Mouse (Mus musculus) lung, postnatal 0 days (tissue): ENCODE results near the gene Wscd1. TPM values are rescaled to one million over a fixed set of nuclear protein-coding genes. Genes with fewer than 3 reads are reported as not detected.

ENCODE experiments used
- ATAC-seq: fragments of 200-750 bp; cut with Nextera tagmentation; 2 replicates; pipeline ENCODE4 v1.8.0; 2017; ENCODE audit warnings: moderate library complexity
- DNase-seq: peaks from one replicate; pipeline ENCODE4 v3.0.0-alpha.2; 2016; ENCODE audit warnings: low spot score
- H3K27ac ChIP-seq: fragments of 300-500 bp; sonication (generic); 2 replicates; pipeline ENCODE4 v1.5.1; 2014; ENCODE audit warnings: antibody characterized with exemption, mild to moderate bottlenecking, low read length, mixed read lengths
- H3K27me3 ChIP-seq: fragments of 300-500 bp; sonication (generic); replicated peaks from 2 replicates; pipeline ENCODE4 v1.6.1; 2014; ENCODE audit warnings: low read length, mixed read lengths; ENCODE audit not compliant: insufficient read depth
- H3K36me3 ChIP-seq: fragments of 300-500 bp; sonication (generic); 2 replicates; pipeline ENCODE4 v1.6.1; 2014; ENCODE audit warnings: low read length, mixed read lengths; ENCODE audit not compliant: insufficient read depth
- H3K4me1 ChIP-seq: fragments of 300-500 bp; sonication (generic); 2 replicates; pipeline ENCODE4 v1.6.1; 2014; ENCODE audit warnings: antibody characterized with exemption, low read depth, low read length, mixed read lengths; ENCODE audit not compliant: insufficient read depth
- H3K4me2 ChIP-seq: fragments of 300-500 bp; sonication (generic); replicated peaks from 2 replicates; pipeline ENCODE4 v1.6.1; 2014; ENCODE audit warnings: low read depth, mild to moderate bottlenecking, low read length, moderate library complexity, mixed read lengths
- H3K4me3 ChIP-seq: fragments of 300-500 bp; sonication (generic); 2 replicates; pipeline ENCODE4 v1.5.1; 2014; ENCODE audit warnings: low read depth, low read length
- H3K9ac ChIP-seq: fragments of 300-500 bp; sonication (generic); replicated peaks from 2 replicates; pipeline ENCODE4 v1.6.1; 2014; ENCODE audit warnings: low read depth, mild to moderate bottlenecking
- H3K9me3 ChIP-seq: fragments of 300-500 bp; sonication (generic); 2 replicates; pipeline ENCODE4 v1.6.1; 2016; ENCODE audit warnings: low read length, mixed read lengths
- CTCF ChIP-seq: IDR thresholded peaks from 2 replicates; pipeline ENCODE4 v1.5.1; 2016; ENCODE audit warnings: antibody characterized with exemption, mild to moderate bottlenecking
- EP300 ChIP-seq: IDR thresholded peaks from 2 replicates; pipeline ENCODE4 v1.6.1; 2016; ENCODE audit warnings: antibody characterized with exemption, mild to moderate bottlenecking, control low read depth
- WGBS: fragments of 180-500 bp; shearing (Covaris S2); extraction: QIAGEN DNeasy Blood & Tissue Kit; methylation state at CpG from one replicate; pipeline ENCODE4 v1.1.7; 2014; 5-methylcytosine and 5-hydroxymethylcytosine counted together
- polyA plus RNA-seq: library from polyadenylated mRNA; unstranded; fragments of >200 nt; fragmentation: Nextera tagmentation; extraction: Ambion mirVana; gene quantifications from 2 replicates; pipeline ENCODE4 v1.2.1, GENCODE M21; 2015

Wscd1 gene
- 14.6 and 15.4 TPM in 2 replicates for polyA plus RNA-seq

DNA sequence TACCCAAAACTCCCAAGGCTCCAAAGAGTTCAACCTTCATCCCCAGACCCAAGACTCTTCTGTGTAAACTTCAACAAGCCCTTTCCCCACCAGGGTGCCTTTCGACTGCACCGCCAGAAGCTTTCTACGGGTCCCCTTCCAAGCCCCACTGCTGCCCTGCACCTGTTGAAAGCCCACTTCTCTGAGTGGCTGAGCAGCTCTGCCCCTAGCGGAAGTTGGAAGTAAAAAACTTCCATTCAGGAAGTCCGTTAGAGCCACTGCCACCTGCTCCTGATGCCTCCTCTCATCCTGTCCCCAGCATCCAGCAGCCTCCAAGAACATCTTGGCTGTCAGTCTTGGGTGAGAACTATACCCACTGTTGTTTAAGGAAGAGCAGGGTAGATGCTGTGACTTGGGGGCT lies at the start of gene Wscd1:
Gene Wscd1 (plus strand): TSS at position 250 of the 400 bp plus-strand sequence.
- Histone ChIP-seq H3K4me3 (peak within 1 kb of the TSS; percentile 41), H3K27ac (no peak within 1 kb of the TSS)

DNA sequence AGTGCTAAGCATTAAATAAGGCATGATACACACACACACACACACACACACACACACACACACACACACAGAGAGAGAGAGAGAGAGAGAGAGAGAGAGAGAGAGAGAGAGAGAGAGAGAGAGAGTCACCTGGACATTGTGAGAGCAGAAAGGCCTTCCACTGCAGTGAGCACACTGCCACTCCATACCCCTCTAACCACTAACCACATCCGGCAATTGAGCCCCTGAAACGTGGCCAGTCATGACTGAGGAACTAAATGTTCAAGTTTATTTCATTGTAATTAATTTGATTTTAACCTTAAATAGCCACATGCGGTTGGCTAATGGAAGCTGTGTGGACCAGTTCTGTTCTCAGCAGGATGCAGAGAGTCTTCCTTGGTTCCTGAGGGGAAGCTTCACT lies 21.7 kb upstream of the Wscd1 start:
- no peak overlapping the region for H3K4me2 ChIP-seq
- H3K9me3 ChIP-seq: no peaks in the 10 kb centered on the region
- DNase-seq (no peak), ATAC-seq (no peak)
- TF ChIP-seq EP300 (no peak), CTCF (no peak)
- H3K9ac ChIP-seq: no peak overlapping the region
- H3K4me1 ChIP-seq: no peaks in the 10 kb centered on the region
- H3K27me3 ChIP-seq: no peaks in the 10 kb centered on the region
- H3K27ac ChIP-seq: no peak overlapping the region
- H3K36me3 ChIP-seq: no peaks in the 10 kb centered on the region
- no peak overlapping the region for H3K4me3 ChIP-seq
- WGBS: 80% methylated on average over 3 of the region's 3 CpGs

More for the DNA sequence above, at the start of gene Wscd1:
- no peaks in the 10 kb centered on the region for H3K36me3 ChIP-seq
- H3K27me3 ChIP-seq: peaks cover 19% of the 10 kb centered on the region; the same call in 1 of the 2 replicates
- WGBS: 15% methylated on average over 5 of the region's 5 CpGs
- DNase-seq (no peak), ATAC-seq (no peak)
- H3K9me3 ChIP-seq: no peaks in the 10 kb centered on the region
- H3K4me2 ChIP-seq: peak within 1 kb of the TSS; percentile 60
- no peaks in the 10 kb centered on the region; the same call in 1 of the 2 replicates for H3K4me1 ChIP-seq
- peak; percentile 60 for TF ChIP-seq CTCF
- no peak for TF ChIP-seq EP300
- no peak within 1 kb of the TSS for H3K9ac ChIP-seq

DNA sequence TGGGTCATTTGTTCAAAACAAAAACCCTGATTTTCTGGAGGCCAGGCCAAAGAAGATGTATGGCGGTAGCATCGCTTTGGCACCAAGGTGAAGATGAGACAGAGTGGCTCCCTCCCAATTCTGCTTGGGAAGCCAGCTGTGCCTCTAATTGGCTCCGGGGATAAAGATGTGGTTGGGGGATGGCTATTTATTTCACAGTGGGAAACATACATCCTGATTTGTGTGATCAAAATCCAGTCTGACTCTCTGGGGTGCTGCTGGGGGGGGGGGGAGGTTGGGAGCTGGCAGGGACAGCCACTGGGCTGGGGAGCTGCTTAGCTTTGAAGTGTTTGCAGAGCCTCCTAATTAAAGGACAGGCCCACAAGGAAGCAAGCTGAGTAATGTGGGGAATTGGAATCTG lies 20.4 kb upstream of the Wscd1 start:
- no peak overlapping the region for H3K4me3 ChIP-seq
- no peaks in the 10 kb centered on the region for H3K4me1 ChIP-seq
- no peak overlapping the region for H3K9ac ChIP-seq
- no peaks in the 10 kb centered on the region for H3K9me3 ChIP-seq
- DNase-seq: no peak
- H3K4me2 ChIP-seq: no peak overlapping the region
- no peak overlapping the region for H3K27ac ChIP-seq
- H3K36me3 ChIP-seq: no peaks in the 10 kb centered on the region
- no peak for ATAC-seq
- TF ChIP-seq CTCF (no peak), EP300 (no peak)
- 76% methylated on average over 3 of the region's 3 CpGs for WGBS
- no peaks in the 10 kb centered on the region for H3K27me3 ChIP-seq

DNA sequence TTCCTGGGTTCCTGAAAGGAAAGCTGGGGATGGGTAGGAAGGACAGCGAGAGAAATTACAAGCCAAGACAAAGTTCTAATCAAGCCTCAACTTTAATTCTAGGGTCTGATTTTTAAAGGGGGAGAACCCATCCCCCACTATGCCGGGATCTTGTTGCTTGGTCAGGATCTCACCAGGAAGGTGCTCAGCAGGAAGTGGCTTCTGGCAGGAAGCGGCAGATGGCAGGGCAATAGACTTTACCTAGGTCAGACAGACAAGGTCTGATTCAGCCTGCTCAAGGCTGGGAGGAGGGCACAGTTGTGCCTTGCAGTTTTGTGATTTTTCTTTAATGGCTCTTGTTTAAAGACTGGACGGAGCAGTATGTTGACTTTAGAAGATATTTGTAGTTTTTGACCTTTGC lies 15.9 kb upstream of the Wscd1 start:
- H3K4me3 ChIP-seq: no peak overlapping the region
- no peaks in the 10 kb centered on the region for H3K27me3 ChIP-seq
- H3K9ac ChIP-seq: no peak overlapping the region
- no peaks in the 10 kb centered on the region for H3K9me3 ChIP-seq
- WGBS: 44% methylated on average over 4 of the region's 4 CpGs
- H3K4me2 ChIP-seq: no peak overlapping the region
- ATAC-seq (no peak), DNase-seq (no peak)
- H3K36me3 ChIP-seq: no peaks in the 10 kb centered on the region
- TF ChIP-seq EP300 (no peak), CTCF (no peak)
- no peak overlapping the region for H3K27ac ChIP-seq
- no peaks in the 10 kb centered on the region for H3K4me1 ChIP-seq

DNA sequence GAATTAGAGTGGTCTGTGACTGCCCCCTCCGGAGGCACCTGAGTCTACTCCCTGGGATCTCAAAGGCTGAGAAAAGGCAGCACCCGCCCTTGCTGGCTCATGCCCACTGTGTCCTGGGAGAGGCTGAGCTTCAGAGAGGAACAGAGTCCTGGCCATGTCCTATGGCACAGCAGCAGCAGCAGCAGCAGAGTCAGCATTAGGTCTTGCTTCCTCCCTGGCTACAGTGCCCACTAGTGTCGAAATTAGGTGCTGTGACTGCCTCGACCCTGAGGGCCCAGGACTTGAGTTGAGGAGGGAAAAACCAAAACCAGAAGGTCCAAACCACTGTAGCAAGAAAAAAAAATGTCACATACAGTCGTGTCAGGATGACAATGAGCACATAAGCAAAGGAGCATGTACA lies 12.6 kb upstream of the Wscd1 start:
- ATAC-seq (no peak; the same call in 1 of the 2 replicates), DNase-seq (peak; percentile 22)
- H3K4me1 ChIP-seq: no peaks in the 10 kb centered on the region
- no peak overlapping the region for H3K9ac ChIP-seq
- H3K4me3 ChIP-seq: no peak overlapping the region
- no peak overlapping the region for H3K27ac ChIP-seq
- no peaks in the 10 kb centered on the region for H3K27me3 ChIP-seq
- H3K9me3 ChIP-seq: no peaks in the 10 kb centered on the region
- TF ChIP-seq CTCF (peak; percentile 71), EP300 (no peak)
- WGBS: 29% methylated on average over 5 of the region's 5 CpGs
- H3K36me3 ChIP-seq: no peaks in the 10 kb centered on the region
- H3K4me2 ChIP-seq: no peak overlapping the region

DNA sequence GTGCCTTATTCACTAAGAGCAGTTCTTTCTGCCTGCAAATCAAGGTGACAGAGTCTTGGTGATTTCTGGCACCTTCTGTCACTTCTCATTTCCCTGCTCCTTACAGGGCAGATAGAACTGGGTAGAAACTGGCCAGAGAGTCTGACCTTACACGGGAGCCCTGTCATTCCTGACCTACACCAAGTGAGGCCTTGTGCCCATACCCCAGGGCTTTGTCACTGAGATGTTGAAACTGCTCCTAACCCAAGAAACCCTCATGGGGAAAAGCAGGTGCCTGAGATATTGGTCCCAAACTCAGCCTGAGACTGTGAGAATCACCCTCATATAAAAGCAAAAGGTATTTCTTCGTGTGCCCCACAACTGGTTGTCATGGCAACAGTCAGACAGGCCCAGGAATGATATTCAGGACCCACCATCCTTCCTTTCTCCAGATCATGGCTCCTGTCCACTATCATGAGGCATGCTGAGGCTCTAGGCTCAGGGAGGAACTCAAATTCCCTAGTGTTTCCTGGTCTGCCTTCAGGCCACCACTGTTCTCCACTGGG lies 11.1 kb upstream of the Wscd1 start:
- H3K9ac ChIP-seq: no peak overlapping the region
- no peaks in the 10 kb centered on the region for H3K4me1 ChIP-seq
- H3K27ac ChIP-seq: no peak overlapping the region
- H3K27me3 ChIP-seq: no peaks in the 10 kb centered on the region
- DNase-seq (no peak), ATAC-seq (no peak)
- no peak overlapping the region for H3K4me2 ChIP-seq
- no peak overlapping the region for H3K4me3 ChIP-seq
- no peaks in the 10 kb centered on the region for H3K9me3 ChIP-seq
- 45% methylated on average over 2 of the region's 2 CpGs for WGBS
- TF ChIP-seq CTCF (no peak), EP300 (no peak)
- no peaks in the 10 kb centered on the region for H3K36me3 ChIP-seq
